Mouse (Mus musculus) inflammation-experienced regulatory T-cells, adult 6 months (primary cell): ENCODE results near the gene Atad3a. TPM values are rescaled to one million over a fixed set of nuclear protein-coding genes. Genes with fewer than 3 reads are reported as not detected.
"Not testable (repeated sequence)": the region's sequence is repeated elsewhere in the genome, so short reads cannot be mapped to it uniquely, and the experiment has no call there.

Source experiments
- ATAC-seq: one replicate; pipeline ENCODE4 v1.8.0; 2017
- polyA plus RNA-seq, 3 experiments: library from polyadenylated mRNA; unstranded; fragments of 100-300 nt; shearing (Covaris generic); gene quantifications; one replicate each; pipeline ENCODE4 v1.2.1; 2017

The Atad3a gene
- 10 to 100 TPM in 2 of 3 experiments, 1 to 10 TPM in 1; 9.8 to 27.2 (median 21.7) TPM for polyA plus RNA-seq

- peak; percentile 93 for ATAC-seq
These were observed at the start of gene Atad3a for GRCm38 (mm10) chr4:155760613-155761355. Gene Atad3a (minus strand): TSS chr4:155761093.

GRCm38 (mm10) chr4:155807841-155808240, 46.9 kb upstream of the Atad3a start:
- no peak for ATAC-seq

GRCm38 (mm10) chr4:155803340-155804041, 42.6 kb upstream of the Atad3a start:
- peak; percentile 94 for ATAC-seq

GRCm38 (mm10) chr4:155802741-155803339, 41.9 kb upstream of the Atad3a start, which contains the start of gene Mrpl20:
Gene Mrpl20 (plus strand): TSS chr4:155802878.
- ATAC-seq, result peak; percentile 57

- no peak for ATAC-seq
These were observed 41.2 kb upstream of the Atad3a start for GRCm38 (mm10) chr4:155802075-155802474.

GRCm38 (mm10) chr4:155793730-155794129, 32.8 kb upstream of the Atad3a start:
- no peak for ATAC-seq

- no peak for ATAC-seq
These were observed 30.5 kb upstream of the Atad3a start for GRCm38 (mm10) chr4:155791240-155791933.

GRCm38 (mm10) chr4:155790650-155791161, 29.8 kb upstream of the Atad3a start:
- ATAC-seq, result no peak

GRCm38 (mm10) chr4:155790021-155790489, 29.2 kb upstream of the Atad3a start, which contains the start of gene Ankrd65:
Gene Ankrd65 (plus strand): TSS chr4:155790439.
- ATAC-seq, result no peak

GRCm38 (mm10) chr4:155788833-155789232, 27.9 kb upstream of the Atad3a start:
- ATAC-seq, result not testable (repeated sequence)

- no peak for ATAC-seq
These were observed 27.4 kb upstream of the Atad3a start for GRCm38 (mm10) chr4:155788300-155788699.

GRCm38 (mm10) chr4:155785819-155786218, 24.9 kb upstream of the Atad3a start, which contains the start of gene Tmem88b:
Gene Tmem88b (minus strand): TSS chr4:155785874.
- no peak for ATAC-seq

- ATAC-seq, result no peak
These were observed 24.4 kb upstream of the Atad3a start for GRCm38 (mm10) chr4:155785246-155785645.

GRCm38 (mm10) chr4:155784081-155784701, 23.3 kb upstream of the Atad3a start:
- peak; percentile 56 for ATAC-seq

- no peak for ATAC-seq
These were observed 22.7 kb upstream of the Atad3a start for GRCm38 (mm10) chr4:155783486-155784080.

GRCm38 (mm10) chr4:155780895-155781294, 20.0 kb upstream of the Atad3a start:
- ATAC-seq, result no peak

- no peak for ATAC-seq
These were observed 18.6 kb upstream of the Atad3a start for GRCm38 (mm10) chr4:155779498-155779897.

GRCm38 (mm10) chr4:155777816-155778215, 16.9 kb upstream of the Atad3a start:
- ATAC-seq, result no peak

- no peak for ATAC-seq
These were observed 15.9 kb upstream of the Atad3a start for GRCm38 (mm10) chr4:155776704-155777335.

- no peak for ATAC-seq
These were observed 15.0 kb upstream of the Atad3a start for GRCm38 (mm10) chr4:155775855-155776254.
